Mouse (Mus musculus) kidney, embryonic 14.5 days (tissue): ENCODE data around the gene Ttll5. TPM values are rescaled to one million over a fixed set of nuclear protein-coding genes. Genes with fewer than 3 reads are reported as not detected.
A peak's percentile ranks its signal among the peaks of the same experiment; 100 is the strongest.

Experiments used
- ATAC-seq: fragments of 200-750 bp; cut with Nextera tagmentation; 2 replicates; pipeline ENCODE4 v1.8.0; 2017; ENCODE audit warnings: moderate number of reproducible peaks, mild to moderate bottlenecking, moderate TSS enrichment, moderate library complexity; ENCODE audit not compliant: low FRiP score, low TSS enrichment
- H3K27ac ChIP-seq: fragments of 300-500 bp; sonication (generic); 2 replicates; pipeline ENCODE4 v1.5.1; 2014; ENCODE audit warnings: low read depth, mild to moderate bottlenecking, low read length, moderate library complexity, mixed read lengths
- H3K27me3 ChIP-seq: fragments of 300-500 bp; sonication (generic); 2 replicates; pipeline ENCODE4 v1.6.1; 2014; ENCODE audit warnings: mild to moderate bottlenecking, low read length; ENCODE audit not compliant: control insufficient read depth, insufficient read depth
- H3K36me3 ChIP-seq: fragments of 300-500 bp; sonication (generic); 2 replicates; pipeline ENCODE4 v1.6.1; 2014; ENCODE audit warnings: low read length, mixed read lengths; ENCODE audit not compliant: control insufficient read depth, insufficient read depth
- H3K4me1 ChIP-seq: fragments of 300-500 bp; sonication (generic); 2 replicates; pipeline ENCODE4 v1.6.1; 2014; ENCODE audit warnings: low read length, mixed read lengths; ENCODE audit not compliant: control insufficient read depth, insufficient read depth
- H3K4me2 ChIP-seq: fragments of 300-500 bp; sonication (generic); replicated peaks from 2 replicates; pipeline ENCODE4 v1.6.1; 2014; ENCODE audit warnings: low read depth, mild to moderate bottlenecking, low read length
- H3K4me3 ChIP-seq: fragments of 300-500 bp; sonication (generic); 2 replicates; pipeline ENCODE4 v1.5.1; 2014; ENCODE audit warnings: mild to moderate bottlenecking, low read length
- H3K9ac ChIP-seq: fragments of 300-500 bp; sonication (generic); 2 replicates; pipeline ENCODE4 v1.6.1; 2014; ENCODE audit warnings: low read depth, mild to moderate bottlenecking, low read length, moderate library complexity
- H3K9me3 ChIP-seq: fragments of 300-500 bp; sonication (generic); 2 replicates; pipeline ENCODE4 v1.6.1; 2016; ENCODE audit warnings: low read length; ENCODE audit not compliant: control insufficient read depth
- WGBS: fragments of 180-500 bp; shearing (Covaris S2); extraction: QIAGEN DNeasy Blood & Tissue Kit; methylation state at CpG from one replicate; pipeline ENCODE4 v1.1.7; 2014; 5-methylcytosine and 5-hydroxymethylcytosine counted together
- polyA plus RNA-seq: library from polyadenylated mRNA; unstranded; fragments of >200 nt; fragmentation: Nextera tagmentation; extraction: Ambion mirVana; gene quantifications from 2 replicates; pipeline ENCODE4 v1.2.1, GENCODE M21; 2014

Gene Ttll5
- polyA plus RNA-seq, 1 experiment from 2014 or later, result 17.0 TPM

- Histone ChIP-seq H3K4me1 (peaks cover 14% of the 10 kb centered on the region), H3K36me3 (no peaks in the 10 kb centered on the region), H3K4me3 (no peak overlapping the region), H3K27me3 (no peaks in the 10 kb centered on the region), H3K4me2 (no peak overlapping the region), H3K27ac (no peak overlapping the region), H3K9ac (no peak overlapping the region), H3K9me3 (no peaks in the 10 kb centered on the region)
- ATAC-seq, result no peak
- 56% methylated on average over 4 of the region's 4 CpGs for WGBS
Observed at GRCm38 (mm10) chr12:86024426-86024825, 200.0 kb downstream of the Ttll5 start.

GRCm38 (mm10) chr12:86025480-86025879 lies 201.0 kb downstream of the Ttll5 start:
- no peaks in the 10 kb centered on the region for H3K36me3 ChIP-seq
- H3K4me3 ChIP-seq, result no peak overlapping the region
- WGBS, result 89% methylated on average over 6 of the region's 6 CpGs
- H3K4me1 ChIP-seq, result peaks cover 14% of the 10 kb centered on the region
- no peak for ATAC-seq
- H3K9ac ChIP-seq, result no peak overlapping the region
- no peaks in the 10 kb centered on the region for H3K27me3 ChIP-seq
- no peak overlapping the region for H3K4me2 ChIP-seq
- no peaks in the 10 kb centered on the region for H3K9me3 ChIP-seq
- H3K27ac ChIP-seq, result no peak overlapping the region

DNA sequence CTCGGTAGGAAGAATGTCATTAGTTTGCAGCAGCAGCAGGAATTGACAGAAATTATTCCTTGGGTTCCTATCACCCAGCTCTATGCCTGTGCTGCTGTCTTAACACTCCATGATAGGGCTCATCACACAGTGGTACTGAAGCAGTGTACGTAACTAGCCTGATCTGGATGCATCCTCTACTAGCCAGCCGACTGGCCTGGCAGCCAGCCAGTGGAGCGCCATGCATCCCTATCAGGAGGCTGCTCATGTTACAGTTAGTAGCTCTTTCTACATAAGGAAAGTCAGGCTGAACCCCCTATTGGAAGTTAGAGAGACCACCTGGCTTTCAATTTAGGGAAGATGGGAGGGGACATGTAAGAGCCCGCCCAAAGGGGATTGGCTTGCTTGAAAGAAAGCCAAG lies 202.5 kb downstream of the Ttll5 start:
- Histone ChIP-seq H3K4me1 (peaks cover 14% of the 10 kb centered on the region), H3K9ac (no peak overlapping the region), H3K4me3 (no peak overlapping the region), H3K9me3 (no peaks in the 10 kb centered on the region), H3K27me3 (no peaks in the 10 kb centered on the region), H3K27ac (no peak overlapping the region), H3K36me3 (no peaks in the 10 kb centered on the region), H3K4me2 (no peak overlapping the region)
- 60% methylated on average over 5 of the region's 5 CpGs for WGBS
- peak; percentile 54; the same call in 1 of the 2 replicates for ATAC-seq

DNA sequence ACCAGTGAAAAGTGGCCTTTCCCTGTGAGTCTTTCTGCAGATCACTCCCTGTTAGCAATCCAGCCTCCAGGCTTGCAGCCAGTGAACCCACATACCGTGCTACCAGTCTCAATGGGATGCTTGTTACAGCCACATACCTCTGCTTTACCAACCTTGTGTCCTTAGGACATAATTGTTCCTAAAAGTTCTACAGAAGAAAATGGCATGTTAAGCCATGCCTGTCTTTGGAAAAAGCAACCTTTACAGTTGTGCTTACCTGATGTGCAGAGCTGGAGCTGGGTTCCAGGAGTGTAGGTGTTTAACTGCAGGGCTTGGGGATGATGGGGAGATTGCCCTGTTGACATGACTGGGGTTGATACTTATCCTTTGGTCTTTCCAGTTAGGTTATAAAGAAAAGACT lies 203.3 kb downstream of the Ttll5 start:
- Histone ChIP-seq H3K9me3 (no peaks in the 10 kb centered on the region), H3K4me2 (no peak overlapping the region), H3K27me3 (0 out of 2 replicates have a peak, but pooled peaks cover 2% of the 10 kb centered on the region), H3K9ac (no peak overlapping the region), H3K4me3 (no peak overlapping the region), H3K36me3 (no peaks in the 10 kb centered on the region), H3K27ac (no peak overlapping the region), H3K4me1 (peaks cover 8% of the 10 kb centered on the region)
- no peak for ATAC-seq
- 89% methylated on average over 1 of the region's 1 CpGs for WGBS

- Histone ChIP-seq H3K9ac (no peak overlapping the region; the same call in 1 of the 2 replicates), H3K27me3 (0 out of 2 replicates have a peak, but pooled peaks cover 2% of the 10 kb centered on the region), H3K4me1 (no peaks in the 10 kb centered on the region; the same call in 1 of the 2 replicates), H3K4me2 (no peak overlapping the region), H3K4me3 (no peak overlapping the region), H3K27ac (no peak overlapping the region), H3K9me3 (no peaks in the 10 kb centered on the region), H3K36me3 (no peaks in the 10 kb centered on the region)
- no peak for ATAC-seq
- 74% methylated on average over 5 of the region's 5 CpGs for WGBS
Observed at GRCm38 (mm10) chr12:86030932-86031331, 206.5 kb downstream of the Ttll5 start.

GRCm38 (mm10) chr12:86035586-86035985 lies 211.1 kb downstream of the Ttll5 start:
- no peaks in the 10 kb centered on the region for H3K9me3 ChIP-seq
- H3K4me3 ChIP-seq, result no peak overlapping the region
- no peak overlapping the region for H3K4me2 ChIP-seq
- ATAC-seq, result no peak
- H3K4me1 ChIP-seq, result peaks cover 14% of the 10 kb centered on the region
- H3K9ac ChIP-seq, result no peak overlapping the region
- H3K27me3 ChIP-seq, result 0 out of 2 replicates have a peak, but pooled peaks cover 2% of the 10 kb centered on the region
- H3K27ac ChIP-seq, result no peak overlapping the region
- H3K36me3 ChIP-seq, result no peaks in the 10 kb centered on the region

DNA sequence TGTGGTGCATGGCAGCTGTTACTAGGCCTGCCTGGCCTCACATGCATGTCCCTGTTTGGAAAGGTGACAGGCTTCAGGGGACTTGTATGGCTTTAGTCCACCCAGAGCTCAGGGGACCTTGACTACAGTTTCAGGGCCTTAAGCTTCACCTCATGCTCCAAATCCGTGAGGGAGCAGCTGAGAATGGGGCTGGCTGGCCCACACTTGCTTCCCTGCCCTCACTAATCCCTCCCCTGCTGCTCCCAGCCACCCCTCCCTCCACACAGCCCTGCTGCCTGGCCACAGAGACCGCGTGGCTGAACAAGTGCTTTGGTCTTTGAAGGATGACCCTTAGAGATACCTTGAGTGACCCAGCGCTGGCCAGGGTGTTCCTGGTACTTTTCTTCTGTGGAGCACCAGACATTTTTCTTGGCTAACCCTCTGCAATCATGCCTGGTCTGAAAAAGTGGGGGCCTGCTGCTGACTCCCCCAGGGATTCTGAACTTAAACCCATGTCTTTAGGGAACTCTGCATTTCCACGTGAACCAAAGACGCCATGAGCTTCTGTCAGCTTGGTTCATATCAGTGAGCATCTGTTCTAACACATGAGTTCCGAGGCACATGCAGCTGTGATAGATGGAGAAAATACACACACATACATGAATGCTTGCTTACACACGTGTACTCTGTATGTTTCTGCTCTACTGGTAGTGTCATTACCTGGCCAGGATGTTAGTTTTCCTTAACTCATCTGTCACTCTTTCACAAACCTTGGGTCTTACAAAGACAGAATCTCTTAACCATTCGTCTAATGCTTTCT lies 212.1 kb downstream of the Ttll5 start:
- 25% methylated on average over 9 of the region's 9 CpGs for WGBS
- no peak overlapping the region for H3K4me3 ChIP-seq
- H3K4me2 ChIP-seq, result no peak overlapping the region
- H3K4me1 ChIP-seq, result peaks cover 14% of the 10 kb centered on the region
- H3K27me3 ChIP-seq, result 0 out of 2 replicates have a peak, but pooled peaks cover 2% of the 10 kb centered on the region
- H3K36me3 ChIP-seq, result no peaks in the 10 kb centered on the region
- no peaks in the 10 kb centered on the region for H3K9me3 ChIP-seq
- no peak overlapping the region for H3K9ac ChIP-seq
- peak; percentile 28 for ATAC-seq
- H3K27ac ChIP-seq, result peak overlapping the region; percentile 56; the same call in 1 of the 2 replicates

DNA sequence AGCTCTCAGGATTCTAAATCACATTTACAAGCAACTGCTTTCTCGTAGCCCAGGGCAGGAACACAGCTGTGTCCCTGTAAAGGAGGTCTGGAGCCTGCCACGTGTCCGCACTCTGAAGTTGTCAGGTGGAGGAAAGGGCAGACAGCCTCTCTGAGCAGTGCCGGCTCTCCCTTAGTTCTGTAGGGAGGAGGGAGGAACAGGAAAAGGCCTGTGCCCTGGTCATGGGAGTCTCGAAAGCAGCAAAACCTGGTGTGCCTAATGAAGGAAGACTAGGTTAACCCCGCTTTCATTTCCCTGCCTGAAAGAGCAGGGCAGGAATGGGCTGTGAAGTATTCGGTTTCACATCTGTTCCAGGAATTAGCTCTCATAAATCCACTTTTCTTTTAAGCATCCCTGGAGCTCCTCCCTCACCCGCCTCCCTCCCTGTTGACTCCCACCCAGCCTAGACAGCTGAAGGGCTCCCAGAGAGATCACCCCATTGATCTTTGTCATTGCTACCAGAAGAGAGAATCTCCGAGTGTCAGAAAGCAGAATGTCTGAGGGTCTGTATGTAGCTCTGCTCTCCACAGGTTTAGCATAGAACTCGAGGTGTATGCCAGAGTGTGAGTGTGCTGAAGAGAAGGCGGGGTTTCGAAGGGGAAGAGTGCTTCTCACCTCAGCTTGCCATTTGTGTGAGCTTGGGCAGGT lies 212.9 kb downstream of the Ttll5 start:
- H3K9me3 ChIP-seq, result no peaks in the 10 kb centered on the region
- H3K4me2 ChIP-seq, result no peak overlapping the region
- no peaks in the 10 kb centered on the region for H3K36me3 ChIP-seq
- no peak overlapping the region for H3K4me3 ChIP-seq
- peaks cover 14% of the 10 kb centered on the region for H3K4me1 ChIP-seq
- 0 out of 2 replicates have a peak, but pooled peaks cover 1% of the 10 kb centered on the region for H3K27me3 ChIP-seq
- H3K27ac ChIP-seq, result peak overlapping the region; percentile 56; the same call in 1 of the 2 replicates
- 8% methylated on average over 12 of the region's 12 CpGs for WGBS
- peak; percentile 97 for ATAC-seq
- H3K9ac ChIP-seq, result no peak overlapping the region

- ATAC-seq, result no peak
- H3K27me3 ChIP-seq, result no peaks in the 10 kb centered on the region
- WGBS, result 63% methylated on average over 5 of the region's 5 CpGs
- no peak overlapping the region for H3K4me3 ChIP-seq
- H3K4me2 ChIP-seq, result no peak overlapping the region
- no peaks in the 10 kb centered on the region for H3K9me3 ChIP-seq
- no peak overlapping the region for H3K9ac ChIP-seq
- no peak overlapping the region for H3K27ac ChIP-seq
- H3K36me3 ChIP-seq, result no peaks in the 10 kb centered on the region
- peaks cover 14% of the 10 kb centered on the region for H3K4me1 ChIP-seq
Observed at GRCm38 (mm10) chr12:86039078-86039477, 214.6 kb downstream of the Ttll5 start.
